Mouse (Mus musculus) adrenal gland, postnatal 25 days (tissue): ENCODE results near the gene Hoxb13. TPM values are rescaled to one million over a fixed set of nuclear protein-coding genes. Genes with fewer than 3 reads are reported as not detected.

Experiments used
- DNase-seq: peaks from one replicate; pipeline ENCODE4 v3.0.0; 2021; ENCODE audit warnings: mixed read lengths
- total RNA-seq: library from RNA; stranded (reverse); gene quantifications from 2 replicates; pipeline ENCODE4 v1.2.3, GENCODE M21; 2021

Gene Hoxb13
- total RNA-seq, 1 experiment from 2014 or later = not detected

DNA sequence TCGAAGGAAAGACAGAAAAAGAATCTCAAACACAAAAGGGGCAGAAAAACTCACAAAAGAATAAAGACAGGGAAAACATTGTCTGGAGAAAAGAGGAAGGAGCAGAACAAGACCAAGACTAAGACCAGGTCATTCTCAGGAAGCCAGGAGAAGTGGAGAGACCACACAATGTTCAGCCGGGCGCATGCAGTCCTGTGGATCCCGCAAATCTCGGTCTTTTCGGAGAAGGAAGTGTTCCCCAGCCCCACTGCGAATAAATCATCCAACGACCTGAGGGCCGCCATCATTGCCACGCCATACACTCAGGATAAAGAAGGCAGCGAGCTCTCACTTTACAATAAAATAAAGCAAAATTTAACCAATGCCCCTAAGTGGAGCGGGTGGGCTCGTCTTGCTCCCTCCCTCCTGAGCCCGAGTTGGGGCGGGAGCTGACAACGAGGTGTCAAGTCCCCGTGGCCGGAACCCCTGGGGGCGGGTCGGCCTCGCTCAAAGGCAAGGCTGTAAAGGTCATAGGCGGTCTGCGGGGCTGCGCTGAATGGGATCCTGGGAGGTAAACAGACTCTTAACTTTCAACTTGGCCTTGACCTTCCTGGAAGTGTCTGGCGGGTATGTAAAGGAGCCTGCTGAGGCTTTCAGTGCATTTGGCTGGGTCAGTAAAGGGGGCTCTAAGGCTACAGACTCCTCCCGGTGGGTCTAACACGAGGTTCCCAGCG lies 4.2 kb upstream of the Hoxb13 start:
- no peak for DNase-seq

GRCm38 (mm10) chr11:96191132-96191531 lies 3.0 kb upstream of the Hoxb13 start:
- no peak for DNase-seq

DNA sequence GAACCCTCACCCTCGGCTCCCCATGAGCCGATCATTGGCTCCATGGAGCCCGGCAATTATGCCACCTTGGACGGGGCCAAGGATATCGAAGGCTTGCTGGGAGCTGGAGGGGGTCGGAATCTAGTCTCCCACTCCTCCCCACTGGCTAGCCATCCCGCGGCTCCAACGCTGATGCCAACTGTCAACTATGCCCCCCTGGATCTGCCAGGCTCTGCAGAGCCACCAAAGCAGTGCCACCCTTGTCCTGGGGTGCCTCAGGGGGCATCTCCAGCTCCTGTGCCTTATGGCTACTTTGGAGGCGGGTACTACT lies 240 bp downstream of the Hoxb13 start:
- DNase-seq = no peak

DNA sequence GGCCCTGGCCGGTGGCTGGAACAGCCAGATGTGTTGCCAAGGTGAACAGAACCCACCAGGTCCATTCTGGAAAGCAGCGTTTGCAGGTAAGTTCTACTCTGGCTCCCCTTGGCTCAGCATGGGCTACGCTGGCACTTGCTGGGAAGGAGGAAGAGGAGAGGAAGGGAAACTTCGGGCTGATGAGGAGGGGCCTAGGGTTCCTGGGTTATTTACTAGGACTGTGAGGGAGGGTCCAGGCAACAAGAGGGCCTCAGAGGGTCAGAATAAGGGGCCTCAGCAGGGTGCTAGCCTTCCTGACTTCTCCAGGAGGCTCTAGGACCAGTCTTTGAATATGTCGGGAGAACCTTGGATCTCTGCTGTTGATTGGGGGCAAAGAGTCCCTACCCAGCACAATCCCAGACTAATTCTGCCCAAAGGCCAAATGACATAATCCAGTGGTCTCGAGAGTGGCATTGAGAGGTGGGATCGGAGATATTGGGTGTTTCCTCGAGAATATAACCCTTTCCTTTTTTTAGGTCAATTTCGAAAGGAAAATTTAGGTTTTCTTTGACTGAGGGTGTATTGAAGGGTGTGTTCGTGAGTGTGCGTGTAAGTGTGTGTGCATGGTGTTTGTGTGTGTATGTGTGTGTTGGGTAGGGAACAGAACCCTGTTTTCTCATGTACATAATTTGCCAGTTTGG lies 985 bp downstream of the Hoxb13 start:
- DNase-seq = no peak

- no peak for DNase-seq
Measured at GRCm38 (mm10) chr11:96195769-96196280, 1.7 kb downstream of the Hoxb13 start.

DNA sequence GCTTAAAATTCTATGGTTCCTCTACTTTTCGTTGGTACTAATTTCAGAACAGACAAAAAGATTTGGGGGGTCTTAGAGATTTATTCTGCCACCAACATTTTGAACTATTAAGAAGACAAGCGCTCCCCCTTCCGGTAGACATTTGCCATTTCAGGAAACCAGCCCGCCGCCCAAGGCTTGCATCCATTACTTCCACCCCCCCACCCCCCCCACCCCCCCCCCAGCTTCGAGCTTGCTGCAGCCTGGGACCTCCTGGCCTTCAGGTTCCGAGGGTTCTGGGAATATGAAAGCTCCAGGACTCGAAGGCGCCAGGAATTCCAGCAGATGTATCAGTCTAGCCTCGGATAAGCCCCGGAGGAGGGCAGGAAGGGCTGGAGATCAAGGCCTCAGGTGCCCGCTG lies 4.5 kb downstream of the Hoxb13 start:
- peak; percentile 24 for DNase-seq

DNA sequence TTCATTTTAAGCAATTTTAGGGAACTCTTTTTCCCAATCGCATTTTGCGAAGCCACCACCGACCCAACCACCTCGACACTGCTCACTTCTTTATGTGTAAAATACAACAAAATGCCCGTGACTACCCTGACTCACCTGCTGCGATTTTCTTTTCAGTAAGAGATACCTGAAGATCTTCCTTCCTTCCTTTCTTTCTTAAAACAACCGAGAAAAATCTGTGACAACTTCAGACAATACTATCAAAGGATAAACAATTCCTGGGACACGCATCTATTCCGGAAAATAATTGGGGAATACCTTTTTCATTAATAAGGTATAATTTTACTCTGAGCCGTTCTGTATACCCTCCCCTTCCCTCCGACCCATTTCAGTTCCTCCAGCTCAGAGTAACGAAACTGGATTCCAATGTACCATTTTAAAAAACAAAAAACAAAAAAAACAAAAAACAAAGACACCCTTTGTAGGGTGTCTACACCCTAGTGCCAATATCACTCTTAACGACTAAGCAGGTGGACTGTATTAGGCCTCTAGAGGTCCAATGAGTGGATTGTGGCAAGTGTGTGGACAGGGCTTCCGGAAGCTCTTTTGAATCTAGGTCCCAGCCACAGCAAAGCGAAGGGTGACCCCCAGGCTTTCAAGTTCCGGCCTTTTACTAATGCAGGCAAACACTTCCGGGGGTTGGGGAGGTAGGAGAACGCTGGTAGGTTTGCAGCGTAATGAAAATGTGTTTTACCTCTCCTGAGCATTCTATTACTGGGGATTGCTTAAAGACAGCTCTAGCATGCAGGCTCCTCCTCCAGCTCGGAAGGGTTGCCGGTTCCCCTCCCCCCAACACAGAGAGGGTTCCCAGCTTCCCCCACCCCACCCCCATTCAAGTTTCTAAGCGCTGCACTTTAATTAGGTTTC lies 5.3 kb downstream of the Hoxb13 start:
- DNase-seq = no peak

GRCm38 (mm10) chr11:96200183-96200655 lies 6.1 kb downstream of the Hoxb13 start:
- DNase-seq = no peak

DNA sequence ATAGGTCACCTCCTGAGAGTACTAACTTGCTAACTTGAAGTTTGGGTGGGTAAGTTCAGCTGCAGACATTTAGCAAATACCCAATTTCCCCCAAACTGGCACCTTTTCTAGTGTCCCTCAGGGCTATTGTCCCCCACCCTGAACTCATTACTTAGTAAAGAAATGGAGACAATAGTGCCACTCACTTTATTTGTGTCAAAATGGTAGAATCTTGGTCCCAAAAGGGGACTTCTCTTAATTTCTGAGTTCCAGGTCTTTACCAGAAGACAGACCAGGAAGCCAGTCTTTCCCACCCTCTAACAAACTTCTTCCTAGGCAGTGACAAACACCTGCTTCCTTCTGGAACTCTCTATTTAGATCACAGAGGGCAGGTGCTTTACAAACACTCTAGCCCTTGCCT lies 7.6 kb downstream of the Hoxb13 start:
- no peak for DNase-seq

DNA sequence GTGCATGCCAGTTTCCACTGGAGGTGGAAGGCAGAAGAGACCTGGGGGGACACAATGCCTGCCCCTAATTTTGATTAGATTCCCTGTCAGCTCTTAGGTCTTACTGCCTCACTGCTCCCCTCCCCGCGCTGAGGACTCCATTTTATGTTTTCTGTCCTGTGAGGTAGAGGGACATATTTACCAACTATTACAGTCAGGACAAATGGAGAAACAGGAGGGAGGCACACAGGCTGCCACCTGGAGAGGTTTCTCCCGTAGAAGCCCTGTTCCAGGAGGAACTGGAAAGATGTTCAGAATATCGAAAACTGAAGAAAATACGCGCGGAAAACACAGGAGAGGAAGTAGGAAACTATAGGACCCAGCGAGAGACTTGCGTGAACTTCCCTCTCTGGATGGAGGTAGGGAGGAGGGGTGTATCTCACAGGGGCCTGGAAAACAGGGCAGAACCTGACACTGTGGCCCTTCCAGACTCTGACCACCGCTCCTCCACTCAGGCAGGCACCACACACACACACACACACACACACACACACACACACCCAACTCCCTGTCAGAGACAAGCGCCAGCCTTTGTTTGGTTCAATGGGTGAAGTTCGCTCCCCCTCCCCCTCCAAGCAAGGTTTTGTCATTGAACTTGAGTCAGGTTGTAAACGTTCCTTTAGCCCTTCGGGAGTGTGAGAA lies 8.4 kb downstream of the Hoxb13 start:
- no peak for DNase-seq

DNA sequence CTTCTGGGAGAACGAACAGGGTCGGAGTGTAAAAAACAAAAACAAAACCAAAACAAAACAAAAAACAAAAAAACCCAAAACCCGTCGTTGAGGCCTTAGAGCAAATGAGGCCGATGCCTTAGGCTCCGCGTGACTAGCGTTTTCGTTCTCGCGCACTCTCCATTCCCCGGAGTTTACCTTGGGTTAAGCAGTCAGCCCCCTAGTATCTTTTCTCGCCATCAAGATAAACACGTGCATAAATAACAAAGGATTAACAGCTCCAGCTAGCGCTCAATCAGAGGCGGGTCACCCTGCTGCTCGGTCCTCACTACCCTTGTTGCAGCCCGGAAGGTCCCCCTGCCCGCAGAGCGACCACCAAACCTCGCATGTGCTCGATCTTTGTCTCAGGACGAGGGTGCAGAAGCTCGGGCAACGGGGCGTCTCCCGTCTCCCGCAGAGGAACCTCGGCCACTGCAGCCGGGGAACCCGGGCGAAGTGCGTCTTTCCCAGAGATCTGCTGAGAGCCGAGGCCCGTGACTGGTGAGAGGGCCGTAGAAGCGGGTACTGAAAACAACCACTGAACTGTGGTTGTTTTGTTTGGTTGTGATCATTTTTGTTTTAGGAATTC lies 9.2 kb downstream of the Hoxb13 start:
- DNase-seq = peak; percentile 18

DNA sequence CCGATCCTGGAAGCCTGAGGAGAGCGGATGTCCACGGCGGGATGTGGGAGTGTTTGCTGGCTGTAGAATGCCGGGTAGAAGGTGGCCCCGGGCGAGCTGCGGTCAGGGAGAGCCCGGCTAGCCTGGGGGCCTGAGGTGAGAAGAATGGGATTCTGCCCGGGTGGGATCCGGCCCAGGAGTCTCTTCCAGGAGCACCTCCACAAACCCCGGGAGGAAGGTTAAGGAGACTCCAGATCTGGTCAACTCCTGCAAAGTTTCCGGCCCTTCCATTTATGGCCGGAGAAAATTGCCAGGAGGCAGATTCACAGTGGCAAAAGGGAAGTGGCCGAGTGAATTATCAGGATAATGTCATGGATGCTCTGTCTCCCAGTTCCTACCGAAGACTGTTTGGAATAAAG lies 9.7 kb downstream of the Hoxb13 start:
- no peak for DNase-seq

DNA sequence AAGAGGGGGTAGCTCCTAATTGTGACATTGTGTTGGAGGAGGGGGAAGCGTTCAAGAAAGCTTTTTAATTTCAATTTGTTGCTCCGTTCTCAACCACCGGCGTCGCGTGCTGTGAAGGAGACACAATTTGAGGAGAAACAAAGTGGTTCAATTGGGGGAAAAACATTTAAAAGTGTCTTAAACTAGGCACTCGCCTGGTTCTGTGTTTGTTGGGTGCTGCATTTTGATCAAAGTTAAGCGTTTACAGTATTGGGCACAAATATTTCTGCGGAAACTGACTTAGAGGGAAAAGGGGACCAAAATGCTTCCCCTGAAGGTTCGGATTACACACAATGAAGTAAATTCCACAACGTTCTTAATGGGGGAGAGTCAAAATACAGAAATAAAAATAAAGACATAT lies 10.2 kb downstream of the Hoxb13 start:
- DNase-seq = no peak

GRCm38 (mm10) chr11:96205426-96206131 lies 11.5 kb downstream of the Hoxb13 start:
- DNase-seq = no peak

- DNase-seq = no peak
Measured at GRCm38 (mm10) chr11:96223813-96224212, 29.7 kb downstream of the Hoxb13 start.

GRCm38 (mm10) chr11:96227676-96228075 lies 33.6 kb downstream of the Hoxb13 start:
- no peak for DNase-seq

DNA sequence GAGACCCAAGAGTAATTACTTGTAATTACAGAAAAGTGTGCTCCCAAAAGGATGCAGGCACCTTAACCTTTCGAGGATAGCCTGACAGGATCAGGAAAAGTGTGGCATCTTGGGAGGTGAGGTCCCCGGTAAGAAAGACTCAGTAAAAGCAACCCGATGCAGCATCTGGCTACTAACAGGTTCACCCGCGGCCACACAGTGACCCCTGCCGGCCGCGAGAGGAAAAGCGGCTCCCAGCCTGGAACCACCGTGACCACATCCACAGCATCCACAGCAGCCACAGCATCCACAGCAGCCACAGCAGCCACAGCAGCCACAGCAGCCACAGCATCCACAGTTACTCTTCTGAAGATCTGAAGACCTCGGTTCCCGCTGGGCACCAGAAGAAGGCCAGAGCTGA lies 40.8 kb downstream of the Hoxb13 start:
- DNase-seq = peak; percentile 65

DNA sequence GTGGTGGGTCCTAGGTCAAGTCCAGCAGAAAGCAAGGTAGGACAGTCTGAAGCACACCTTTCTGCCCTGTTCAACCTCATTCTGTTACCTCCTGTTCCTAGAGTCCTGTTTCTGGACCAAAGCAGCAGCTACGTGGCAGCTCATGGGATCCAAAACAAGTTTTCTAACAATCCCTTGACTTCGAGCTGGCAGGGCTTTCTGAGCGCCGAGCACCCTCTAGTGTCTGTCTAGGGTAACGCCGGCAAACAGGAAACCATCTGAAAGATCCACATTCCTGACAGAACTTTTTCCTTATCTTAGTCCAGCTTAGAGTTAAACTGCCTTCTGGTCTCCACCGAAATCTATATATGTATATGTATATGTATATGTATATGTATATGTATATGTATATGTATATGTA lies 46.1 kb downstream of the Hoxb13 start:
- peak; percentile 53 for DNase-seq
